Mouse (Mus musculus): ENCODE measurements around the gene Rpl3l. TPM values are rescaled to one million over a fixed set of nuclear protein-coding genes. Genes with fewer than 3 reads are reported as not detected.
"Not testable (repeated sequence)": the region's sequence is repeated elsewhere in the genome, so short reads cannot be mapped to it uniquely, and the experiment has no call there.

Gene Rpl3l
- total RNA-seq, 2 experiments from 2014 or later, result not detected

DNA sequence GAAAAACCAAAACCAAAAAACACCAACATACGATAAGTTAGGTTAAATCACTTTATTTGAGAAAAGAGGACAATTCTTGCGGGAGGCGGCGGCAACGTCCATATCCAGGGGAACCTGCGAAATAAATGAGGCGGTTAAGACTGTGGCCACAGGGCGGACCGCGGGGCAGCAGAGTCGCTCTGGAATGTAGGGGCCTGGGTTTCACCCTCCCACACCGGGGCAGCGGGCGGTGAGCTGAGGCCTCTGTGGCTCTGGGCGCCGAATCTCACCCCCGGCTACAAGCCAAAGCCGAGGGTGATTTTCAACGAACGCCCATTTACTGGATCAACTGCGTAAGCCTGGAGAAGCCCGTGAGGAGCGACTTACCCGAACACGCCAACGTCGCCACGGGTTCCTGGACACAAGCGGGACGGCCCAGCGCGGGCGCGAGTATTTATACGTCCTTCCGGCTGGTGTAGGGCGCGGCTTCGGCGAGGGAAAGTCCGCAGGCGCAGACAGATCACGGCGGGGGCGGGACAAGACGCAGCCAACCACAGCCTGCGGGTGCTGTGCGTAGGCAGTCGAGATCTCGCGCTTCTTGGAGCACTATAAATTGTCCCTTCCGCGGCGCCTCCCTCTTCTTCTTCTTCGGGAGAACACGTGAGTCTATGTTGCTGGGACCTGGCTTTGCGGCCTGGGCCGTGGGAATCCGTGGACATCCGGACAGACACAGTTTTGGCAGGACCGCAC lies 8.0 kb upstream of the Rpl3l start:
- intact Hi-C loops (cut with DNase I), result no loop called here

DNA sequence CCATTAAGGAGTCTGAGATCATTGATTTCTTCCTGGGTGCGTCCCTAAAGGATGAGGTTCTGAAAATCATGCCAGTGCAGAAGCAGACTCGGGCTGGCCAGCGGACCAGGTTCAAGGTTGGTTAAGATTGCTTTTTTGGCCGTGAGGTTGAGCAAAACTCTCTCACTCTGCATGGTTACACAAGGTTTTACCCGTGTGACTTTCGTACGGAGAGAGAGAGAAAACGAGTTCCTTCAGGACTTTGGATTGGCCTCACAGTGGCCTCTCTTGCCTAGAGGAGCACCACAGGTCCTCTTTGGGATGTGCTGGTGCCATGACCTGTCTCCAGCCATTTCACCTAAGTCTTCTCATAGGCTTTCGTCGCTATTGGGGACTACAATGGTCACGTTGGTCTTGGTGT lies 7.0 kb upstream of the Rpl3l start:
- intact Hi-C loops (cut with DNase I); DNase-seq: not testable (repeated sequence)

More for the DNA sequence above, 8.0 kb upstream of the Rpl3l start:
- peak; percentile 99 for DNase-seq

DNA sequence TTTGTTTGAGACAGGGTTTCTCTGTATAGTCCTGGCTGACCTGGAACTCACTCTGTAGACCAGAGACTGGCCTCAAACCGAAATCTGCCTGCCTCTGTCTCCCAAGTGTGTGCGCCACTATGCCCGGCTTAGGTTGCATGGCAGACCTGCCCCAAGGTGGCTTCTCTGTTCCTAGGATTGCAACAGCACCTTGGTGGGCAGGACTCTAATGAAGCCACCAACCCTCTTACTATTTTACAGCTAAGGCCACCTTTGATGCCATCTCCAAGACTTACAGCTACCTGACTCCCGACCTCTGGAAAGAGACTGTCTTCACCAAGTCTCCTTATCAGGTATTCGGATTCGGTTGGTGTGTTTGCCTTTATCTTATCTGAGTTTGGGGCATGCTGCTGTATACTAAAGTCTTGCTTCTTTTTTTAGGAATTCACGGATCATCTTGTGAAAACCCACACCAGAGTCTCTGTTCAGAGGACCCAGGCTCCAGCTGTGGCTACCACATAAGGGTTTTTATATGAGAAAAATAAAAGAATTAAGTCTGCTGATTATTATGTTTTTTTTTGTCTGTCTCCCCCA lies 6.2 kb upstream of the Rpl3l start:
- intact Hi-C loops (cut with DNase I); DNase-seq: not testable (repeated sequence)

DNA sequence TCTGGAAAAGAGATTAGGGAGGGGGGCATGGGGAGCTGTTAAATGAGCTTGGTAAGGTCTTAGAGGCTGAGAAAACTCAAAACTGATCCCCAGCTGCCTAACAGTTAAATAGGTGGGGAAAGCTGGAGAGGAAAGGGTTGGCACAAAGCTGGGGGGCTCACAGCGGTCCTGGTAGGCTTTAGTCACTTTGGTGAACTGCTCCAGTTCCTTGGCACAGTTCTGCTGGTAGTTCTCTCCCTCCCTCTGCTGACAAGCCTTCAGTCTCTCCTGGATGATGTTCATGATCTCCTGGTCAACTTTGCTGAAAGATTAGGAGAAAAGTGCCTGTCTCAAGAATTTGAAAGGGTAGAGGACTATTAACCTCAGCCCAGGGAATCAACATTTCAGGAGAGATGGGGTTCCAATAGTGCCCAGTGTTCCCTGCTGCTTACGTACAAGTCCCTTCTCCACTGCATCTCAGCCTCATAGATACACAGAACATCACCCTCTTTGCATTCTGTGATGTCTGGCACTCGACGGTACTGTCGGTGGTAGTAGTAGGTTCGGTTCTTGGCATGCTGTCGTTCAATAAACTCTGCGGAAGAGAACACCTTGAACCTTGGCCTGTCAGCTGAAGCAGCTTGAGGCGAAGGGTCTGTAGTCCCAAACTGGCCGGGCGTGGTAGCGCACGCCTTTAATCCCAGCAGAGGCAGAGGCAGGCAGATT lies 5.2 kb upstream of the Rpl3l start:
- intact Hi-C loops (cut with DNase I), result no loop called here
- no peak for DNase-seq

DNA sequence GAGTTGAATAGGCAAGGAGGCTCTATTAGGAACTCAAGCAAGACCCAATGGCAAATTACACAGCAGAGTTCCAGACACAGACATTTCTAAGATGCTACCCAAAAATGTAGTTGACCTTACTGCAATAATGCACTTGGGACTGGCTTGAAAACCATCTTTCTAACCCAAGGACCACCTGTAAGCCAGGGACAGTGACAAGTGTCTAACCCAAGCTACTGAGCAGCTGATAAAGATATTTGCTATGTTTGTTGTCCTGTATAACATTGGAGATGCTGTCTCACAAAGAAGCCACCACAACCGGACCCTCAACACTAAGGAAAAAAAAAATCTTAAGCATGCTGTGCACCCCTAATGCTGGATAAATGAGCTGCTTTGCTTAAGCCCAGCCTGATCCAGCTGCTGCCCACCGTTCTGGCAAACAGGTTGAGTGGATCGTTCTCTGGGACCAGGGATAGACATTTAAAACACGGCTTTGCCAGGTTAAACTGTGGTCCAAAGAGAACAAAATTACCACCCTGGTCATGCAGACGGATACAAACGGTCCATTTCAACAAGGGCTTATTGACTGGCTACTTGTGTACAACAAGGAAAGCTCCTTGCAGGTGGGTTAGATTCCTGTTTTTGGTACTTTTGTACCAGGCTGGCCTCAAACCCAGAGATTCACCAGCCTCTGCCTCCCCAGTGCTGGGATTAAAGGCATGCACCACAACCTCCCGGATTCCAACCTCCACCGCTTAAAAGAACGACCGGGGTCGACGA lies 4.3 kb upstream of the Rpl3l start:
- DNase-seq, result no peak
- intact Hi-C loops (cut with DNase I), result no loop called here

DNA sequence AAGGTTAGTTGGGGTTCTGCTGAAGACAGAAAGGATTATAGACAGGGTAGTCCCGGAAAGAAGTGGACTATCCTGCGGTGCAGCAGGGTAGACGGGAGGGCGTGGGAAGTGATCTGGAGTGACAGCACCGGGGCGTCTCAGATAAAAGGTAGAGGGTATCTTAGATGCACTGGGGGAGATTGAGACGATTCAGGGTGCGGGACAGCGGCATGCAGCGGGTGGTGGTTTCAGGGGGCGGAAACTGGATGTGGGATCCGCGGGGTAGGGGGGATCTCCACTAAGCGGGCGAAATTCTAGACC lies 3.8 kb upstream of the Rpl3l start:
- intact Hi-C loops (cut with DNase I), result no loop called here
- DNase-seq, result no peak

DNA sequence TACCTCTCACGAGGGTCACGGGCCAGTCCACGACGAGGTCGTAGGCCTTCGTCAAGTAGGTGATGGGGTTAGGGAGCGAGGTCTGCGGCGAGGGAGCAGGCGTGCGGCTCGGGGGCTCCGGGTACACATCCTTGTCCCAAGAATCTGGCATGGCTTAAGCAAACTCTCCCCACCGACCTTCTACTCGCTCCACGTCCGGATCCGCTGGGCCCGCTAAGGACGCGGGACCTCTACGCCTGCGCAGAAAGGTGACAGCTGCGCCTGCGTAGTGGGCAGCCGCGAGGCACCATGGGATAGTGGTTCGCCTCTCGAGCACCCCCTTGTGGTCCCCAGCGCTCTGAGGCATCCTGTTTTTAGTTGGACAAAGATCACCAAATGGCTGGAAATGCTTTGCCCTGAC lies 3.4 kb upstream of the Rpl3l start, which contains the start of gene Ndufb10:
Gene Ndufb10 (minus strand): TSS at position 295 of the 400 bp plus-strand sequence.
- intact Hi-C loops (cut with DNase I), result no loop called here

DNA sequence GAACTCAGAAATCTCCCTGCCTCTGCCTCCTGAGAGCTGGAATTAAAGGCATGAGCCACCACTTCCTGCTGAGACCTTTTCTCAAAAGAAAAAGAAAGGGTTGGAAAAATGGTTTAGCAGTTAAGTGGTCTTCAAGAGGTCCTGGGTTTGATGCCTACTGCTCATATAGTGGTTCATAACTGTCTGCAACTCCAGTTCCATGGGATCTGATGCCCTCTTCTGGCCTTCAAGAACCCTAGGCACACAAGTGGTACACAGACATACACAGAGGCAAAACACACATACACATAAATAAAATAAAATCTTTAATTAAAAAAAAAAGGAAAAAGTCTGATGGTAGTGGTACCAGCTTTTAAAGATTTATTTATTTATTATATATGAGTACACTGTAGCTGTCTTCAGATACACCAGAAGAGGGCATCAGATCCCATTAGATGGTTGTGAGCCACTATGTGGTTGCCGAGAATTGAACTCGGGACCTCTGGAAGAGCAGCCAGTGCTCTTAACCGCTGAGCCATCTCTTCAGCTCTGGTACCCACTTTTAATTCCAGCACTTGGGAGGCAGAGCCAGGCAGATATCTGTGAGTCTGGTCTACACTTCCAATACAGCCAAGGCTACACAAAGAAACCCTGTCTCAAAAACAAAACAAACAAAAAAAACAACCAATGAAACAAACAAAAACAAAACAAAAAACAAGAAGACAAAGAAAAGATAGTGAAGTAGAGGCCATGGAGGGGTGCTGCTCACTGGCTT lies 1.8 kb upstream of the Rpl3l start:
- intact Hi-C loops (cut with DNase I), result no loop called here
- no peak for DNase-seq

More for the DNA sequence above, 3.4 kb upstream of the Rpl3l start, which contains the start of gene Ndufb10:
- peak; percentile 99 for DNase-seq

DNA sequence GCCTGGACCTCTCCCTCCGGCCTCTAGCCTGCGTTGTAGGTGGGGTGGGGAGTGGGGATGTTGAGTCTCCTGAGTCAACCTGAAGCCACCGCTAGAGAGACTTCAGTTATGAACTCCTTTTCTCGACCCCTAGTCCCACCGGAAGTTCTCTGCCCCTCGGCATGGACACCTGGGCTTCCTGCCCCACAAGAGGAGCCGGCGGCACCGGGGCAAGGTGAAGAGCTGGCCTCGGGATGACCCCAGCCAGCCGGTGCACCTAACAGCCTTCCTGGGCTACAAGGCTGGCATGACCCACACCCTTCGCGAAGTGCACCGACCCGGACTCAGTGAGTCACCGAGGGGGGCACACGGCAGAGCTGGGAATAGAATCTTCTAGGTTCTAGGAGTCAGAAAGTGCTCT lies 564 bp downstream of the Rpl3l start:
- DNase-seq, result no peak
- intact Hi-C loops (cut with DNase I), result no loop called here

DNA sequence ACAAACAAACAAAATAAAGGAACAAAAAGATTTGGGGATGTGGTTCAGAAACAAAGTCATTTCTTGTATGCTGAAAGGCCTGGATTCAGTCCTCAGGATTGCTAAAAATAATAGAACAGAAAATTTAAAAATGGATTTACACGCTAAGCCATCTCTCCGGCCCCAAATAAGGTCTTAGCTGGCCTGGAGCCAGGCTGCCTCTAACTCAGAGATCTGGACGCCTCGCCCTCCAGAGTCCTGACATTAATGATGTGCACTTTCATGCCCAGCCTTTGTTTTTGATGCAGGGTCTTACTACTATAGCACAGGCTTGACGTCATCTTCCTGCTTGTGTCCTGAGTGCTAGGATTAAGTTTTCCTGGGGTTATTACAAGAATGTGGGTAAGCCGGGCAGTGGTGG lies 1.4 kb downstream of the Rpl3l start:
- intact Hi-C loops (cut with DNase I), result no loop called here
- DNase-seq, result no peak

DNA sequence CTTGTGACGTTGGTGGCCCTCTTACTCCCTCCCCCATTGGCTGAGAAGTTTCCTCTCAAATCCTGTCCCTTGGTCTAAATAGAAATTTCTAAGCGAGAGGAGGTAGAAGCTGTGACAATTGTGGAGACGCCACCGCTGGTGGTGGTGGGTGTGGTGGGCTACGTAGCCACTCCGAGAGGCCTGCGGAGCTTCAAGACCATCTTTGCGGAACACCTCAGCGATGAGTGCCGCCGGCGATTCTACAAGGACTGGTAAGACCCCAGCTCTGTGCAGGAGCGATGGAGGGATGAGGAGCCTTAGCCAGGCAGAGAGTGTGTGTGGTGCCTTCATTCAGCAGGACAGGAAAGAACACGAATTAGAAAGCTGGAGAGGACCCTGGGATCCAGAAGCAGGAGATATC lies 3.2 kb downstream of the Rpl3l start:
- intact Hi-C loops (cut with DNase I), result no loop called here
- no peak for DNase-seq

DNA sequence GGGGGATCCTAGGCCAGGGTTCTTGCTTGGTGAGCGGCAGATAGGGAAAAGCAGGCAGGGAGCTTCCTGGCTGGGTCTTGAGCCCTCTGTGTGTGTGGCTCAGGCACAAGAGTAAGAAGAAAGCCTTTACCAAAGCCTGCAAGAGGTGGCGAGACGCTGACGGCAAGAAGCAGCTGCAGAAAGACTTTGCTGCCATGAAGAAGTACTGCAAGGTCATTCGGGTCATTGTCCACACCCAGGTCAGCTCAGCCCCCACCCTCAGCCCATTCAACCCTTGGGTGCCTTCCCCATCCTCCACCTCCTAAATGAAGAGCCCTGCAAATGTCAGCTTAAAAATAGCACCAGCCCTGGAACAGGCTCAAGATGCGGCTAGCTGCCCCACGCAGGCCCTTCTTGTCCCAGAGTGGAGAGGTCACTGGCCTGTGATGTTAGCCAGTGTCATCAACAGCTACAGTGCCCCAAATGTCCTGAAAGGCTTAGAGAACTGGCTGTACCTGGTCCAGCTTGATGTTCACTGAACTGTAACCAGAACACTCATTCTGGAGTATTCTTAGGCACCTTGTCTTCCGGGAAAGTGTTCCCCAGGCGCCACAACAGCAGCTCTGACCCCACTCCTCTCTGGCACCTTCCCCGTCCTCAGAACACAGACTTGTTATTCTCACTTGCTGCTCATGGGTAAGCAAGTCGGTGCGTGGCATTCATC lies 4.8 kb downstream of the Rpl3l start:
- intact Hi-C loops (cut with DNase I), result no loop called here
- no peak for DNase-seq

DNA sequence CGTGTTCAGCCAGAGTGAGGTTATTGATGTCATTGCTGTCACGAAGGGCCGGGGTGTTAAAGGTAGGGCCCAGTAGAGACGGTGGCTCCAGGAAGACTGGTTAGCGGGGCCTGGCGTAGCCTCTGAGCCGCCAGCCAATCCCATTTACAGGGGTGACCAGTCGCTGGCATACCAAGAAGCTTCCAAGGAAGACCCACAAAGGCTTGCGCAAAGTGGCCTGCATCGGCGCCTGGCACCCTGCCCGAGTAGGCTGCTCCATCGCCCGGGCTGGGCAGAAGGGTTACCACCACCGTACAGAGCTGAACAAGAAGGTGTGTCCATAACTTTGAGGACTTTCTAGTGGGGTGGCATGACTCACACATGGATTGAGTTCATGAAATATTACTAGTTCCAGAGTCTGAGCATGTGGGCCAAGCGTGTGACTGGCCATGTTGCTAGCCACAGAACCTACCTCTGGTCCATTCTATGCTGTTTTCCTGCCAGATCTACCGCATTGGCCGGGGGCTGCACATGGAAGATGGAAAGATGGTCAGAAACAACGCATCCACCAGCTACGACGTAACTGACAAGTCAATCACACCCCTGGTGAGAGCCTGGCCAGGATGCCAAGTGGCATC lies 5.9 kb downstream of the Rpl3l start:
- intact Hi-C loops (cut with DNase I), result no loop called here
- DNase-seq, result no peak

DNA sequence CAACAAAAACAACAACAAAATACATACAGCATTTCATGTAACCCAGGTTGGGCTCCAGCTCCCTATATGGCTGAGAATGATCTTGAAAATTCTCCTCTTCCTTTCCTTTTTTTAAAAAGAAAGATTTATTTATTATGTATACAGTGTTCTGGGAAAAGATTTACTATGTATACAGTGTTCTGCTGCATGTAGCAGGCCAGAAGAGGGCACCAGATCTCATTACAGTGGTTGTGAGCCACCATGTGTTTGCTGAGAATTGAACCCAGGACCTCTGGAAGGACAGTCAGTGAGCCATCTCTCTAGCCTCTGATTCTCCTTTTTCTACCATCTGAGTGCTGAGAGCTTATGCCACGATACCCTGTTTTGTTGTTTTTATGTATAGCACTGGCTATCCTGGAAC lies 6.9 kb downstream of the Rpl3l start:
- no peak for DNase-seq
- intact Hi-C loops (cut with DNase I), result no loop called here

DNA sequence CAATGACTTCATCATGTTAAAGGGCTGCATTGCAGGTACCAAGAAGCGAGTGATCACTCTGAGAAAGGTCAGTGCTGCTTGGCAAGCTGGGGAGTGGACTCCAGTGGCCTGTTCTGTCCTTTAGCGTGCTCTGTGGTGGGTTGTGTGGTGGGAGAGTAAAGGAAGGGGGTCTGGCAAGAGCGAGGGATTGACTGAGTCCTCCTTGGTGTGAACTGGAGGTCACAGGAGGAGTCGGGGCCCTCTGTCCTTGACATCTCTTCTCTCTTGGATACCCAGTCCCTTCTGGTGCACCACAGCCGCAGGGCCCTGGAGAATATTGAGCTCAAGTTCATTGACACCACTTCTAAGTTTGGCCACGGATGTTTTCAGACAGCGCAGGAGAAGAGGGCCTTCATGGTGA lies 7.8 kb downstream of the Rpl3l start:
- intact Hi-C loops (cut with DNase I), result no loop called here
- DNase-seq, result no peak

DNA sequence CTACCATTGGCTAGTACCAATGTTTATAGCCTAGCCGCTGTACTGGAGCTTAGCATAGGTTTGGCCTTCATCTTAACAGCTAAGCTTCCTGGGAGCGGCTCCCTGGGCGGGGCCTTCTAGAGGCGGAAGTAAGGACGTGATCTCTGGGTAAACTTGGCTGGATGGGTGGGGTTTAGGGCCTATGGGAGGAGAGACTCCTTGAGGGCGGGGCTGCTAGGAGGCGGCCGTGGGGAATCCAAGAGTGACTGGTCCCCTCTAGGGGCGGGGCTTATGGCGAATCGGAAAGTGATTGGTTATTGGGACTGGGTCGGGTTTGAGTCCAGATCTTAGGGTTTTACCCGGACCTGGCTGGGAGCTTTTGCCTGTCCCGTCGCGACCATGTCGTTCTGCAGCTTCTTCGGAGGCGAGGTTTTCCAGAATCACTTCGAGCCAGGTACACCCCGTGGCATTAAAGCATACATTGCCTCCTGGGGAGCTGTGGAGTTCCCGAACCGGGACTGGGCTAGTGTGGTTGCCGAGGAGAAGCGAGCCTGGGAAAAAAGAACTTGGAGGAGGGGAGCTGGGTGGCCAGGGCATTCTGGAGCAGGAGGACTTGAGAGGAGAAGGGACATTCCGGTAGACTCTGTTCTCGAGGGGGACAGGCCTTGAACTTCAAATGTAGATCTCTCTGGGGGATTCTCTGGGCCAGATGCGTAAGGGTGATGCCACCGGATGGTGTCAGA lies 8.9 kb downstream of the Rpl3l start, which contains the start of gene Msrb1:
Gene Msrb1 (plus strand): TSS at position 313 of the 722 bp plus-strand sequence.
- peak; percentile 92 for DNase-seq
- intact Hi-C loops (cut with DNase I), result no loop called here

DNA sequence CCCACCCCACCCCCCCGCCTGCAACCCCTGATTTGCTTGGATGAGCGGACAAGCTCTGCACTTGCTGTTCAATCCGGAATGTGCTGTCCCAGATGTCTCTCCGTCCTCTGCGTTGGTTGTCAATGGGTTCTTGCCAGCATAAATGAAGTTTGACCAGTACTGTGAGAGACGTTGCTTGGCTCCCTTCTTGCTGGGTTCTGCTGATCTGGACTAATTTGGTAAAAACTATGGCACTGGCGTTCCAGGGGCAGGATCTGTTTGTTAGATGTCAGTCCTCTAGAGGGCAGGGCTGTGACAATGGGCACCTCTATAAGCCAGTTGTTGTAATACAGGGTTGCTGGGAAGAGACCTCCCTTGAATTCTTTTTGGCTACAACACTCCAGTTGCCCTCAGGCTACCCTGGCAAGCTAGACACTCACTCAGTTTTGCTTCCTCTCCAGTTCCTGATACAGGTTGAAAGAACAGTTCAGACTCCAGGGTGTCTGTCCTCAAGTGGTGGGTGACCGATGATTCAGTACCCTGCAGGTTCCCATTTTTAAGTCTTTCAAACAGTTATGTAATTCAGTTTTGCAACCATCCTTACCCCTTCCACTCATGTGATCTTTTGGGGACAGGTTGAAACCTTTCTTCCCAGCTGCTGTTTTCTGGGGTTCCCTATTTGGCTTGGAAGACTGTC lies 9.7 kb downstream of the Rpl3l start:
- intact Hi-C loops (cut with DNase I), result no loop called here
- DNase-seq, result no peak

DNA sequence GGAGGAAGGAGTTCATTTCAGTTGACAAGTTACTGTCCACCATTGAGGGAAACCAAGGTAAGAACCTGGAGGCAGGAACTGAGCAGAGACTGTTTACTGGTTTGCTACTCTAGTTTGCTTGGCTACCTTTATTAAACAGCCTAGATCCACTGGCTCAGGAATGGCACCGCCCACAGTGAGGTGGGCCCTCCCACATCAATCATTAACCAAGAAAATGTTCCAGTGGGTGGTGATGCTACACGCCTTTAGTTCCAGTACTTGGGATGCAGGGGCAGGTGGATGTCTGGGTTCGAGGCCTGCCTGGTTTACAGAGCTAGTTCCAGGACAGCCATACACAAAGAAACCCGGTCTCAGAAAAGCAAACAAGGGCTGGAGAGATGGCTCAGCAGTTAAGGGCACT lies 10.6 kb downstream of the Rpl3l start:
- intact Hi-C loops (cut with DNase I), result no loop called here
- no peak for DNase-seq
